Mouse (Mus musculus) limb, embryonic 15.5 days (tissue): Measurements from ENCODE around the gene Clcnkb. TPM values are rescaled to one million over a fixed set of nuclear protein-coding genes. Genes with fewer than 3 reads are reported as not detected.

Experiments
- ATAC-seq: fragments of 200-750 bp; cut with Nextera tagmentation; 2 replicates; pipeline ENCODE4 v1.8.0; 2017; ENCODE audit warnings: low read depth, moderate TSS enrichment; ENCODE audit not compliant: insufficient number of reproducible peaks, low FRiP score, low TSS enrichment
- H3K27ac ChIP-seq: fragments of 300-500 bp; sonication (generic); 2 replicates; pipeline ENCODE4 v1.5.1; 2015; ENCODE audit warnings: moderate library complexity, mild to moderate bottlenecking, inconsistent platforms
- H3K27me3 ChIP-seq: fragments of 300-500 bp; sonication (generic); 2 replicates; pipeline ENCODE4 v1.6.1; 2015; ENCODE audit warnings: inconsistent platforms
- H3K36me3 ChIP-seq: fragments of 300-500 bp; sonication (generic); 2 replicates; pipeline ENCODE4 v1.6.1; 2015; ENCODE audit warnings: inconsistent platforms
- H3K4me1 ChIP-seq: fragments of 300-500 bp; sonication (generic); 2 replicates; pipeline ENCODE4 v1.6.1; 2015; ENCODE audit warnings: inconsistent platforms
- H3K4me2 ChIP-seq: fragments of 300-500 bp; sonication (generic); 2 replicates; pipeline ENCODE4 v1.6.1; 2015; ENCODE audit warnings: mild to moderate bottlenecking, inconsistent platforms
- H3K4me3 ChIP-seq: fragments of 300-500 bp; sonication (generic); 2 replicates; pipeline ENCODE4 v1.5.1; 2015; ENCODE audit warnings: mild to moderate bottlenecking, inconsistent platforms
- H3K9ac ChIP-seq: fragments of 300-500 bp; sonication (generic); 2 replicates; pipeline ENCODE4 v1.6.1; 2015; ENCODE audit warnings: inconsistent platforms
- H3K9me3 ChIP-seq: fragments of 300-500 bp; sonication (generic); 2 replicates; pipeline ENCODE4 v1.6.1; 2016; ENCODE audit warnings: inconsistent platforms
- WGBS: fragments of 180-500 bp; shearing (Covaris S2); methylation state at CpG from one replicate; pipeline ENCODE4 v1.1.7; 2015; 5-methylcytosine and 5-hydroxymethylcytosine counted together
- polyA plus RNA-seq: library from polyadenylated mRNA; unstranded; fragments of >200 nt; fragmentation: Nextera tagmentation; extraction: Ambion mirVana; gene quantifications from 2 replicates; pipeline ENCODE4 v1.2.1, GENCODE M21; 2015

Gene Clcnkb
- polyA plus RNA-seq, 1 experiment from 2014 or later, result not detected

- no peak within 1 kb of the TSS; the same call in 1 of the 2 replicates for H3K9ac ChIP-seq
These were observed 4.5 kb upstream of the Clcnkb start, which contains the start of gene Hspb7 for GRCm38 (mm10) chr4:141420192-141420829. Gene Hspb7, plus strand, starts transcription at chr4:141420779.

GRCm38 (mm10) chr4:141419398-141420191, 3.8 kb upstream of the Clcnkb start:
- Histone ChIP-seq H3K36me3 (no peaks in the 10 kb centered on the region), H3K4me1 (peaks cover 23% of the 10 kb centered on the region), H3K9me3 (no peaks in the 10 kb centered on the region), H3K4me3 (no peak overlapping the region), H3K4me2 (no peak overlapping the region), H3K27me3 (0 out of 2 replicates have a peak, but pooled peaks cover 6% of the 10 kb centered on the region), H3K27ac (no peak overlapping the region), H3K9ac (no peak overlapping the region)
- WGBS, result 57% methylated on average over 27 of the region's 27 CpGs
- no peak for ATAC-seq

More at GRCm38 (mm10) chr4:141420192-141420829, 4.5 kb upstream of the Clcnkb start, which contains the start of gene Hspb7:
- Histone ChIP-seq H3K27me3 (0 out of 2 replicates have a peak, but pooled peaks cover 6% of the 10 kb centered on the region), H3K36me3 (no peaks in the 10 kb centered on the region), H3K4me3 (no peak within 1 kb of the TSS), H3K4me2 (0 out of 2 replicates have a peak within 1 kb of the TSS, but pooled peaks have one; percentile 10), H3K27ac (no peak within 1 kb of the TSS), H3K4me1 (peaks cover 30% of the 10 kb centered on the region), H3K9me3 (no peaks in the 10 kb centered on the region)
- no peak for ATAC-seq
- 39% methylated on average over 9 of the region's 9 CpGs for WGBS

- Histone ChIP-seq H3K27ac (no peak overlapping the region), H3K4me2 (0 out of 2 replicates have a peak overlapping the region, but pooled peaks have one; percentile 7), H3K4me3 (no peak overlapping the region; the same call in 1 of the 2 replicates), H3K9ac (no peak overlapping the region), H3K27me3 (no peaks in the 10 kb centered on the region), H3K9me3 (no peaks in the 10 kb centered on the region), H3K36me3 (no peaks in the 10 kb centered on the region), H3K4me1 (peaks cover 9% of the 10 kb centered on the region)
- WGBS, result 20% methylated on average over 22 of the region's 22 CpGs
- ATAC-seq, result no peak
These were observed 4.3 kb downstream of the Clcnkb start for GRCm38 (mm10) chr4:141411430-141411992.

DNA sequence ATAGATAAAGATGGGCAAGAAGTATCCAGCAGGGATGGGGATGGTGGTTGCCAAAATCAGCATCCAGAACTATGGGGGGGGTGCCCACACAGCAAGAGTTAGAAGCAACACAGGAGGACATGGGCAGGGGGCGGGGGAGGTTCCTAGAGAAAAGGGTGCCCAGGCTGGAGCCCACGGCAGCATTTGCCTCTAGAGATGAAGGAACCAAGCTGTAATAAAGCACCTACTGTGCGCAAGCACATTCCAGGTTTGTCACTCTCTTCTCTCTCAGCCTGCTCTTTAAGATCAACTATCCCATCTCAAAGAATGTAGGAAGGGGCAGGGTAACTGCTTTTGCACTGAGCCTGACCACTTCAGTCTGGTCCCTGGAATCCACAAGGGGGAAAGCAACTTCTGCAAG, 7.2 kb downstream of the Clcnkb start:
- no peak for ATAC-seq
- WGBS, result 87% methylated on average over 3 of the region's 3 CpGs
- H3K27me3 ChIP-seq, result no peaks in the 10 kb centered on the region
- no peaks in the 10 kb centered on the region for H3K36me3 ChIP-seq
- H3K27ac ChIP-seq, result no peak overlapping the region
- H3K9ac ChIP-seq, result no peak overlapping the region
- no peak overlapping the region for H3K4me3 ChIP-seq
- no peak overlapping the region for H3K4me2 ChIP-seq
- H3K9me3 ChIP-seq, result no peaks in the 10 kb centered on the region
- H3K4me1 ChIP-seq, result peaks cover 16% of the 10 kb centered on the region

DNA sequence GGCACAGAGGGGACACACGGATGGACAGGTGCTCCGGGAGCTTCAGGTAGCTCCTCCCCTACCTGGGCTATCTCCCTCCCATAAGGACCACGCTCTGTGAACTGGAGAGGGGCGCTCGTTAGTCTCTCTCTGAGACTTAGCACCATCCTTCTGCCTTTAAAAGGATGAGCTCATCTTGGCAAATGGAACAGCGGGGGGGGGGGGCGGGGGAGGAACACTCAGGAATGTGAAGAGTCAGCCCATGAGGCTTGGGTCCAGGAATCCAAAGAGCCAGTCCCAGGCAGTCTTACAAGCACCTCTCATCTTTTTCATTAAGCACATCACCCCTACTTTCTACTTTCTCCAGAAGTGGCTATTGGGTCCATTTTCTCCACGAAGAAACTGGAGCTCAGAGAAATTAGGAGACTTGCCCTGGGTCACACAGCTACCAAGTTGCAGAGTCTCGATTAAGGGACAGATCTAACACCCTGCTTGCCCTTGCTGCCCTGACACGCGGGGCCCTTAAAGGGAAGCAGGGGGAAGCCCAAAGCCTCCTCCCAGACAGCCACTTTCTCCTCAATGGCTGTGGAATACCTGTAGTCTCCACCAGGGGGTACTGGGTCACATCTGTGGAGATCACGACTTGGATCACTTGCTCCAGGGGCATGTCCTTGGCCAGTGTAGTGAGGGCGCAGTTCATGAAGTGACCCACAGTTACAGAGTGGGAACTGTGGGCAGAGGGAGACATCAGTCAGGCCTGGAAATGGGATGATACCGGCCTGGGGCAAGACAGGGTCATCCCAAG, 9.1 kb downstream of the Clcnkb start:
- Histone ChIP-seq H3K27ac (no peak overlapping the region), H3K27me3 (no peaks in the 10 kb centered on the region), H3K9me3 (no peaks in the 10 kb centered on the region), H3K4me2 (no peak overlapping the region), H3K36me3 (no peaks in the 10 kb centered on the region), H3K9ac (no peak overlapping the region), H3K4me1 (peaks cover 16% of the 10 kb centered on the region), H3K4me3 (no peak overlapping the region)
- no peak for ATAC-seq
- 42% methylated on average over 14 of the region's 14 CpGs for WGBS

DNA sequence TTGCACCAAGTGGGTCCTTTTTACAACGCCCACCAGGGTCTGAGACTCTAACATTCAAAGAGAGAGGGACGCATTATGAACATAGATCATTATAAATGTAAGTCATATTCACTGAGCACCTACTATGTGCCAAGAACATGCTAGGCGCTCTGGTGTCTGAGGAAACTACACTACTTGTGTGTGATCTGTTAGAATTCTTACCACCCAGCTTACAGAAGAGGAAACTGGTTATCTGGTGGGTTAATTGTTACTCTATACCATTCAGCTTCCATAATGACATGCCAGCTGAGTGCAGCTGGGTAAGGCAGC, 10.5 kb downstream of the Clcnkb start:
- Histone ChIP-seq H3K9me3 (no peaks in the 10 kb centered on the region), H3K27me3 (no peaks in the 10 kb centered on the region), H3K4me3 (no peak overlapping the region), H3K4me2 (no peak overlapping the region), H3K4me1 (peaks cover 11% of the 10 kb centered on the region; the same call in 1 of the 2 replicates), H3K36me3 (no peaks in the 10 kb centered on the region), H3K27ac (no peak overlapping the region), H3K9ac (no peak overlapping the region)
- ATAC-seq, result no peak
- 83% methylated on average over 3 of the region's 3 CpGs for WGBS

- H3K27ac ChIP-seq, result no peak overlapping the region
- ATAC-seq, result peak; percentile 71
- no peaks in the 10 kb centered on the region for H3K27me3 ChIP-seq
- no peak overlapping the region for H3K9ac ChIP-seq
- peak overlapping the region; percentile 35 for H3K4me2 ChIP-seq
- peaks cover 13% of the 10 kb centered on the region; the same call in 1 of the 2 replicates for H3K4me1 ChIP-seq
- no peaks in the 10 kb centered on the region for H3K36me3 ChIP-seq
- 0 out of 2 replicates have a peak overlapping the region, but pooled peaks have one; percentile 7 for H3K4me3 ChIP-seq
- 13% methylated on average over 15 of the region's 15 CpGs for WGBS
- H3K9me3 ChIP-seq, result no peaks in the 10 kb centered on the region
These were observed 11.1 kb downstream of the Clcnkb start for GRCm38 (mm10) chr4:141404518-141405313.

DNA sequence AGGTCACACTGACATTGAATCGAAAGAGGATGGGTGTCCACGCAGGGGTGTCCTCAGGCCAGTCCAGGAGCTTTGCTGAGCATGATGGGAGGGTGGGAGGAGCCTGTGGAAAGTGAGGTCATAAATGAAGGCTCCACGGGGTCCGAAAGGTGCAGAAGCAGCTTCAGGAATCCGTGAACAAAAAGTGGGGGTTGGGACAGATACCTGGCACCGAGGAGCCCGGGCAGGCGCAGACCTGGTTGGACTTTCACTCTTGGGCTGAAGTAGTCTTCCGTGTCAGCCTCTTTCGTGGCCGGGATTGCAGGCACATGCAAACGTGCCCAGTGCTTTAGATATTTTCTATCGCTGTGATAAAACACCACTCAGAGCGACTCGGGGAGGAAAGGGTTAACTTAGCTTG, 15.6 kb downstream of the Clcnkb start:
- H3K4me1 ChIP-seq, result peaks cover 19% of the 10 kb centered on the region; the same call in 1 of the 2 replicates
- ATAC-seq, result no peak
- no peak overlapping the region for H3K9ac ChIP-seq
- no peaks in the 10 kb centered on the region for H3K27me3 ChIP-seq
- H3K27ac ChIP-seq, result no peak overlapping the region
- H3K36me3 ChIP-seq, result no peaks in the 10 kb centered on the region
- H3K9me3 ChIP-seq, result no peaks in the 10 kb centered on the region
- WGBS, result 79% methylated on average over 15 of the region's 15 CpGs
- no peak overlapping the region for H3K4me2 ChIP-seq
- no peak overlapping the region for H3K4me3 ChIP-seq

DNA sequence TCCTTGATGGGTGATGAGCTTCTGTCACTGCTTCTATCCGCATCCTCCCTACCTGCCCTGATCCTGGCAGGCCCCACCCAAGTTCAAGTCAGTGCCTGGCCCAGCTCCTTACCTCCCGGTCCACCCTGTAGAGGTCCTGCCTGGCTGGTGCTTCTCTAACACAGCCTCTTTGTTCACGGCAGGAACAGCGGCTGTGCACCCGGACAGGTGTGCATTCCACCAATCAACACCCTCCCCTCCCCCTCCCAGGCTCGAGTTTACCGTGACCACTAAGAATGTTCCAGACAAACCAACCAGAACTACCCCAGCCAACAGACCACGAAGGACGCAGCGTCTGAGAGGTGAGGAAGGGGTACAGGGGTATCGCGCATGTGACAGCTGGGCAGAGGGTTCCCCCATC, 17.3 kb downstream of the Clcnkb start, which contains the start of gene Clcnka:
TSS of gene Clcnka (minus strand) at position 180 of the 400 bp plus-strand sequence.
- Histone ChIP-seq H3K4me1 (peaks cover 16% of the 10 kb centered on the region; the same call in 1 of the 2 replicates), H3K27ac (0 out of 2 replicates have a peak within 1 kb of the TSS, but pooled peaks have one; percentile 7), H3K9me3 (no peaks in the 10 kb centered on the region), H3K9ac (no peak within 1 kb of the TSS), H3K27me3 (no peaks in the 10 kb centered on the region), H3K4me3 (no peak within 1 kb of the TSS), H3K36me3 (no peaks in the 10 kb centered on the region), H3K4me2 (no peak within 1 kb of the TSS)
- no peak for ATAC-seq
- WGBS, result 45% methylated on average over 12 of the region's 12 CpGs

DNA sequence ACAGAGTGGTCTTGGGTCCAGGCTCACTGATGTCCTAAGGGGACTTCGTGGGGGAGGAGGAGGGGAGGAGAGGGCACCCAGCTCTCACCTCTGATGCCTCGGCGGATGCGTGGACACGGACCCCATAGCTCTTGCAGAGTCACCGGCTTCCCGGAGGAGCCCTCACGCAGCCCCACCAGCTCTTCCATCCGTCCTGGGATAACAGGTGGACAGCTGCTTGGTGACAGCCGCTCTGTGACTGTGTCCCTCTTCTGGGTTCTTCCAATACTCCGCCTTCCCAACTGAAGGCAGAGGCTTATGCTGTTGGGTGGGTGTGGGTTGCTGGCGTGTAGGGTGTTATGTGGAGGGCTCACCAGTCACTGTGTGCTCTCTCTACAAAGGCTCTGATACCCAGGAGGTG, 18.0 kb downstream of the Clcnkb start:
- Histone ChIP-seq H3K27ac (no peak overlapping the region), H3K9ac (no peak overlapping the region), H3K4me3 (no peak overlapping the region), H3K27me3 (no peaks in the 10 kb centered on the region), H3K4me2 (no peak overlapping the region), H3K36me3 (no peaks in the 10 kb centered on the region), H3K4me1 (peaks cover 16% of the 10 kb centered on the region; the same call in 1 of the 2 replicates), H3K9me3 (no peaks in the 10 kb centered on the region)
- WGBS, result 79% methylated on average over 12 of the region's 12 CpGs
- no peak for ATAC-seq
